Mouse (Mus musculus): ENCODE results near the gene Tsen54. TPM values are rescaled to one million over a fixed set of nuclear protein-coding genes. Genes with fewer than 3 reads are reported as not detected.
A peak's percentile ranks its signal among the peaks of the same experiment; 100 is the strongest.
"Not testable (repeated sequence)": the region's sequence is repeated elsewhere in the genome, so short reads cannot be mapped to it uniquely, and the experiment has no call there.

The Tsen54 gene
- polyA plus RNA-seq, 1 experiment = 12.2 TPM

- Histone ChIP-seq H3K4me3 (ENCODE audit: insufficient read depth, low read length) (no peak overlapping the region), H3K4me1 (ENCODE audit: control insufficient read depth, insufficient read depth, low read length) (0 out of 2 replicates have a peak, but pooled peaks cover 3% of the 10 kb centered on the region), H3K27ac (ENCODE audit: insufficient read depth, low read length) (no peak overlapping the region)
- no peak for TF ChIP-seq CTCF (IDR thresholded peaks at IDR 0.05; ENCODE audit: borderline replicate concordance, insufficient read depth, low read length)
- TF ChIP-seq POLR2A (IDR thresholded peaks at IDR 0.05; ENCODE audit: low read depth, low read length) = no peak
These were observed 31.3 kb downstream of the Tsen54 start for GRCm38 (mm10) chr11:115845819-115846218.

GRCm38 (mm10) chr11:115854674-115855073 is 40.1 kb downstream of the Tsen54 start:
- Histone ChIP-seq H3K4me3 (ENCODE audit: insufficient read depth, low read length) (no peak overlapping the region), H3K27ac (ENCODE audit: insufficient read depth, low read length) (no peak overlapping the region), H3K4me1 (ENCODE audit: control insufficient read depth, insufficient read depth, low read length) (no peaks in the 10 kb centered on the region)
- no peak for TF ChIP-seq POLR2A (IDR thresholded peaks at IDR 0.05; ENCODE audit: low read depth, low read length)
- no peak for TF ChIP-seq CTCF (IDR thresholded peaks at IDR 0.05; ENCODE audit: borderline replicate concordance, insufficient read depth, low read length)

GRCm38 (mm10) chr11:115857146-115857545 is 42.6 kb downstream of the Tsen54 start:
- H3K4me1 ChIP-seq (ENCODE audit: control insufficient read depth, insufficient read depth, low read length); H3K4me3 ChIP-seq (ENCODE audit: insufficient read depth, low read length); H3K27ac ChIP-seq (ENCODE audit: insufficient read depth, low read length): not testable (repeated sequence)

- no peak overlapping the region for H3K27ac ChIP-seq (ENCODE audit: insufficient read depth, low read length)
- H3K4me3 ChIP-seq (ENCODE audit: insufficient read depth, low read length) = no peak overlapping the region
- TF ChIP-seq CTCF (IDR thresholded peaks at IDR 0.05; ENCODE audit: borderline replicate concordance, insufficient read depth, low read length) = no peak
- TF ChIP-seq POLR2A (IDR thresholded peaks at IDR 0.05; ENCODE audit: low read depth, low read length) = no peak
- no peaks in the 10 kb centered on the region for H3K4me1 ChIP-seq (ENCODE audit: control insufficient read depth, insufficient read depth, low read length)
These were observed 43.4 kb downstream of the Tsen54 start for GRCm38 (mm10) chr11:115857936-115858335.

- no peaks in the 10 kb centered on the region for H3K4me1 ChIP-seq (ENCODE audit: control insufficient read depth, insufficient read depth, low read length)
- no peak within 1 kb of the TSS for H3K4me3 ChIP-seq (ENCODE audit: insufficient read depth, low read length)
- no peak within 1 kb of the TSS for H3K27ac ChIP-seq (ENCODE audit: insufficient read depth, low read length)
- TF ChIP-seq POLR2A (IDR thresholded peaks at IDR 0.05; ENCODE audit: low read depth, low read length) (no peak), CTCF (IDR thresholded peaks at IDR 0.05; ENCODE audit: borderline replicate concordance, insufficient read depth, low read length) (no peak)
These were observed 43.8 kb downstream of the Tsen54 start, which contains the start of gene Myo15b for GRCm38 (mm10) chr11:115858354-115858753. Myo15b (plus strand) TSS chr11:115858406.

- Histone ChIP-seq H3K27ac (ENCODE audit: insufficient read depth, low read length) (no peak overlapping the region), H3K4me1 (ENCODE audit: control insufficient read depth, insufficient read depth, low read length) (no peaks in the 10 kb centered on the region), H3K4me3 (ENCODE audit: insufficient read depth, low read length) (no peak overlapping the region)
- TF ChIP-seq CTCF (IDR thresholded peaks at IDR 0.05; ENCODE audit: borderline replicate concordance, insufficient read depth, low read length) = peak; percentile 64
- no peak for TF ChIP-seq POLR2A (IDR thresholded peaks at IDR 0.05; ENCODE audit: low read depth, low read length)
These were observed 44.8 kb downstream of the Tsen54 start for GRCm38 (mm10) chr11:115859143-115859945.

- Histone ChIP-seq H3K4me3 (ENCODE audit: insufficient read depth, low read length) (no peak overlapping the region), H3K4me1 (ENCODE audit: control insufficient read depth, insufficient read depth, low read length) (no peaks in the 10 kb centered on the region), H3K27ac (ENCODE audit: insufficient read depth, low read length) (no peak overlapping the region)
- TF ChIP-seq POLR2A (IDR thresholded peaks at IDR 0.05; ENCODE audit: low read depth, low read length) (no peak), CTCF (IDR thresholded peaks at IDR 0.05; ENCODE audit: borderline replicate concordance, insufficient read depth, low read length) (no peak)
These were observed 49.4 kb downstream of the Tsen54 start for GRCm38 (mm10) chr11:115863895-115864294.

- Histone ChIP-seq H3K4me1 (ENCODE audit: control insufficient read depth, insufficient read depth, low read length) (no peaks in the 10 kb centered on the region), H3K27ac (ENCODE audit: insufficient read depth, low read length) (no peak overlapping the region), H3K4me3 (ENCODE audit: insufficient read depth, low read length) (no peak overlapping the region)
- no peak for TF ChIP-seq POLR2A (IDR thresholded peaks at IDR 0.05; ENCODE audit: low read depth, low read length)
- no peak for TF ChIP-seq CTCF (IDR thresholded peaks at IDR 0.05; ENCODE audit: borderline replicate concordance, insufficient read depth, low read length)
These were observed 54.9 kb downstream of the Tsen54 start for GRCm38 (mm10) chr11:115869393-115869792.

- no peak overlapping the region for H3K27ac ChIP-seq (ENCODE audit: insufficient read depth, low read length)
- H3K4me3 ChIP-seq (ENCODE audit: insufficient read depth, low read length) = no peak overlapping the region
- TF ChIP-seq CTCF (IDR thresholded peaks at IDR 0.05; ENCODE audit: borderline replicate concordance, insufficient read depth, low read length) (no peak), POLR2A (IDR thresholded peaks at IDR 0.05; ENCODE audit: low read depth, low read length) (no peak)
- no peaks in the 10 kb centered on the region for H3K4me1 ChIP-seq (ENCODE audit: control insufficient read depth, insufficient read depth, low read length)
These were observed 57.9 kb downstream of the Tsen54 start for GRCm38 (mm10) chr11:115872437-115872836.

Other genes starting within 250 kb of the Tsen54 start
- 31.0 and 36.5 TPM in 2 replicates for gene Mrps7, start 210.8 kb upstream of the Tsen54 start, polyA plus RNA-seq (2011; ENCODE audit: insufficient read length, low read depth, missing spikeins)
- gene Gga3, start 210.7 kb upstream of the Tsen54 start, polyA plus RNA-seq (2011; ENCODE audit: insufficient read length, low read depth, missing spikeins) = 17.0 and 30.3 TPM in 2 replicates
- 22.3 and 26.6 TPM in 2 replicates for gene Mif4gd, start 201.8 kb upstream of the Tsen54 start, polyA plus RNA-seq (2011; ENCODE audit: insufficient read length, low read depth, missing spikeins)
- 13.6 and 14.0 TPM in 2 replicates for gene Slc25a19, start 186.4 kb upstream of the Tsen54 start, polyA plus RNA-seq (2011; ENCODE audit: insufficient read length, low read depth, missing spikeins)
- 61.1 and 69.3 TPM in 2 replicates for gene Grb2, start 106.1 kb upstream of the Tsen54 start, polyA plus RNA-seq (2011; ENCODE audit: insufficient read length, low read depth, missing spikeins)
- 15.1 and 17.4 TPM in 2 replicates for gene Tmem94, start 49.3 kb upstream of the Tsen54 start, polyA plus RNA-seq (2011; ENCODE audit: insufficient read length, low read depth, missing spikeins)
- 10.0 and 13.1 TPM in 2 replicates for gene Caskin2, start 1.1 kb upstream of the Tsen54 start, polyA plus RNA-seq (2011; ENCODE audit: insufficient read length, low read depth, missing spikeins)
- gene Llgl2, start 9.3 kb downstream of the Tsen54 start, polyA plus RNA-seq (2011; ENCODE audit: insufficient read length, low read depth, missing spikeins) = 3.0 and 3.7 TPM in 2 replicates
- gene Myo15b, start 43.7 kb downstream of the Tsen54 start, polyA plus RNA-seq (2011; ENCODE audit: insufficient read length, low read depth, missing spikeins) = not detected in 2 replicates
- not detected in 2 replicates for gene Smim5, start 85.2 kb downstream of the Tsen54 start, polyA plus RNA-seq (2011; ENCODE audit: insufficient read length, low read depth, missing spikeins)
- not detected in 2 replicates for gene Smim6, start 97.3 kb downstream of the Tsen54 start, polyA plus RNA-seq (2011; ENCODE audit: insufficient read length, low read depth, missing spikeins)
- 45.2 and 50.0 TPM in 2 replicates for gene Sap30bp, start 118.6 kb downstream of the Tsen54 start, polyA plus RNA-seq (2011; ENCODE audit: insufficient read length, low read depth, missing spikeins)
- gene Recql5, start 118.8 kb downstream of the Tsen54 start, polyA plus RNA-seq (2011; ENCODE audit: insufficient read length, low read depth, missing spikeins) = 11.3 and 15.8 TPM in 2 replicates
- 1.3 and 2.1 TPM in 2 replicates for gene Itgb4, start 160.0 kb downstream of the Tsen54 start, polyA plus RNA-seq (2011; ENCODE audit: insufficient read length, low read depth, missing spikeins)
- gene Galk1, start 198.0 kb downstream of the Tsen54 start, polyA plus RNA-seq (2011; ENCODE audit: insufficient read length, low read depth, missing spikeins) = 50.8 and 58.6 TPM in 2 replicates
- 339 and 513 TPM in 2 replicates for gene H3f3b, start 213.2 kb downstream of the Tsen54 start, polyA plus RNA-seq (2011; ENCODE audit: insufficient read length, low read depth, missing spikeins)
- gene Unk, start 215.6 kb downstream of the Tsen54 start, polyA plus RNA-seq (2011; ENCODE audit: insufficient read length, low read depth, missing spikeins) = 16.9 and 18.8 TPM in 2 replicates

Measured in embryonic fibroblast, embryonic 13.5 days (primary cell).